Mouse (Mus musculus) urinary bladder, postnatal 25 days (tissue): ENCODE results near the gene Acot8.
"Not testable (repeated sequence)": the region's sequence is repeated elsewhere in the genome, so short reads cannot be mapped to it uniquely, and the experiment has no call there.

Experiments used
- DNase-seq: peaks from one replicate; pipeline ENCODE4 v3.0.0; 2022; ENCODE audit warnings: low spot score

The Acot8 gene

GRCm38 (mm10) chr2:164813557-164813956, 8.9 kb upstream of the Acot8 start:
- no peak for DNase-seq

- DNase-seq, result no peak
Measured at GRCm38 (mm10) chr2:164806614-164807013, 1.9 kb upstream of the Acot8 start.

GRCm38 (mm10) chr2:164805332-164805718, 643 bp upstream of the Acot8 start:
- no peak for DNase-seq

- no peak for DNase-seq
Measured at GRCm38 (mm10) chr2:164803921-164804313, 765 bp downstream of the Acot8 start.

GRCm38 (mm10) chr2:164803201-164803920, 1.3 kb downstream of the Acot8 start:
- no peak for DNase-seq

GRCm38 (mm10) chr2:164800252-164801004, 4.3 kb downstream of the Acot8 start:
- DNase-seq, result no peak

- not testable (repeated sequence) for DNase-seq
Measured at GRCm38 (mm10) chr2:164798554-164798953, 6.1 kb downstream of the Acot8 start.

GRCm38 (mm10) chr2:164795868-164796267, 8.8 kb downstream of the Acot8 start:
- DNase-seq, result no peak

GRCm38 (mm10) chr2:164794293-164794692, 10.4 kb downstream of the Acot8 start:
- peak; percentile 67 for DNase-seq

- DNase-seq, result no peak
Measured at GRCm38 (mm10) chr2:164793772-164794171, 10.9 kb downstream of the Acot8 start.

- peak; percentile 44 for DNase-seq
Measured at GRCm38 (mm10) chr2:164793236-164793635, 11.4 kb downstream of the Acot8 start.

- DNase-seq, result no peak
Measured at GRCm38 (mm10) chr2:164792400-164793190, 12.1 kb downstream of the Acot8 start.

- no peak for DNase-seq
Measured at GRCm38 (mm10) chr2:164791841-164792261, 12.8 kb downstream of the Acot8 start.

- no peak for DNase-seq
Measured at GRCm38 (mm10) chr2:164790451-164790850, 14.2 kb downstream of the Acot8 start.

GRCm38 (mm10) chr2:164788411-164788810, 16.3 kb downstream of the Acot8 start:
- no peak for DNase-seq

GRCm38 (mm10) chr2:164787779-164788178, 16.9 kb downstream of the Acot8 start:
- no peak for DNase-seq

- no peak for DNase-seq
Measured at GRCm38 (mm10) chr2:164787032-164787431, 17.6 kb downstream of the Acot8 start.

GRCm38 (mm10) chr2:164786388-164786885, 18.2 kb downstream of the Acot8 start:
- no peak for DNase-seq

- peak; percentile 72 for DNase-seq
Measured at GRCm38 (mm10) chr2:164785481-164786387, 18.9 kb downstream of the Acot8 start, which contains the start of gene Snx21. Snx21 (plus strand) TSS chr2:164785823.

- no peak for DNase-seq
Measured at GRCm38 (mm10) chr2:164784869-164785420, 19.7 kb downstream of the Acot8 start.
